Mouse (Mus musculus) monocyte, adult 5-6 weeks (primary cell): ENCODE data around the gene Dennd4a. TPM values are rescaled to one million over a fixed set of nuclear protein-coding genes. Genes with fewer than 3 reads are reported as not detected.
"Not testable (repeated sequence)": the region's sequence is repeated elsewhere in the genome, so short reads cannot be mapped to it uniquely, and the experiment has no call there.

ENCODE experiments used
- ATAC-seq: fragments of 153-309, 156-312 bp; replicated peaks from 2 replicates; pipeline ENCODE4 v1.8.0; 2017; ENCODE audit warnings: mild to moderate bottlenecking; ENCODE audit not compliant: low TSS enrichment, insufficient number of reproducible peaks, severe bottlenecking, poor library complexity, low FRiP score
- total RNA-seq: library from RNA; stranded (forward); fragments of 200-1000, 200-491, 200-594 nt; gene quantifications from 3 replicates; pipeline ENCODE4 v1.2.3, GENCODE M21; 2017

Gene Dennd4a
- total RNA-seq, 1 experiment from 2014 or later = 221 TPM

- no peak for ATAC-seq
These were observed 4.6 kb upstream of the Dennd4a start for GRCm38 (mm10) chr9:64806335-64807060.

- ATAC-seq = no peak
These were observed 3.9 kb upstream of the Dennd4a start for GRCm38 (mm10) chr9:64807061-64807808.

DNA sequence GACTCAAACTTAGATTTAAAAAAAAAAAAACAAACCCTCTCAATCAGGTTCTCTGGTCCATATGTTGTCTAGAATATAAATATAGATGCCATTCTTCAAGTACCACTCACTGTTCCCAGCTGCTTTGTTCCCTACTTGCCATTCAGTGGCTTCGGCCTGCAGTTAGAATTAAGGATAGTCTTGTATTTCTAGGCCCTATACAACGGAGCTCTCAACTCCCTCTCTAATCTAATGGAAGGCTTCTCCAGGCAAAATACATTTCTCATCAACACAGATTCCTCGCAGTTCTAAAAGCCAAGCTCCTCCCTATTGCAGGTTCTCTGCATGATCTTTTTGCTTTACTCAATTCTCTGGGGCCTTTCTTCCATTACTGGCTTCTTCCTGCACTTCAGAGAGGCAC lies 1.3 kb upstream of the Dennd4a start:
- no peak for ATAC-seq

DNA sequence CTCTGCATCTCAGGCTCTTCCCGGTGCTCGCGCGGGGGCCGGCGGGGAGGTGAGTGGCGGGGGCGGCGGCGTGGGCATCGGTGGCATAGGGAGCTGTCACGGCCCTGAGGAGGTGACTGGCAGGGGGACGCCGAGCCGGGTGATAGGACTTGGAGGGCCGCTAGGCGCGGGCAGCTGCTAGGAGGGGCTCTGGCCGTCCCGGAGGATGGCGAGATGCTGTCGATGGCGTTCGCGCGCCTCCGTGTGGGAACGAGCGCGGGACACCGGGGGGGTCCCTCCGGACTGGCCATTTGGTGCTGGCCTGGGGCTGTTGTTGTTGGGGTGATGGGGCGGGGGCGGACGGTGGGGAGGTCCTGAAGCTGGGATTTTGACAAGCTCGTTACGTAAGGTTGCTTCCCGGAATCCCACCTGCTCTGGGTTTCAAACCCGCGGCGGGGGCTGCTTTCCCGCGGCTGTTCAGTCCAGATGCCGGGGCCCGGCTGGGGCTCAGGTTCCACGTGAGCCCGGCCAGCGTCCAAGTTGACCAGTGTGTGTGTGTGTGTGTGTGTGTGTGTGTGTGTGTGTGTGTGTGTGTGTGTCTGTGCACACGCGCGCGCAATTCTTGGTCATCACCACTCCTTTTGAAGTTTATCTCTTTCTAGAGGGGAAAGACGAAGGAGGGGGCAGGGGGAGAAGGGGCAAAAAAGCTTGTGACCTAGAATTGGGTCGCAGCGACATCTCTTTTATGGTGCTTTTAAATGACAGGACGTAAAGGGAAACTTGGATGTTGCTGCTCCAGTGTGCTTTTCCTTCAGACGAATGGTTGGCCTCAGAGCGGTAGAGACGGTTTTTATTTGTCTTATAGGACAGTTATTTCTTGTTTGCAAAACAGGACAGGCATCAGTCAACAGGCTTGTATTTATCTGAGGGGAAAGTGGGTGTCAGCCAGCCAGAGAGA lies 666 bp downstream of the Dennd4a start:
- peak; percentile 18 for ATAC-seq

GRCm38 (mm10) chr9:64812475-64812860 lies 1.3 kb downstream of the Dennd4a start:
- no peak for ATAC-seq

- ATAC-seq = no peak
These were observed 3.1 kb downstream of the Dennd4a start for GRCm38 (mm10) chr9:64814273-64814672.

DNA sequence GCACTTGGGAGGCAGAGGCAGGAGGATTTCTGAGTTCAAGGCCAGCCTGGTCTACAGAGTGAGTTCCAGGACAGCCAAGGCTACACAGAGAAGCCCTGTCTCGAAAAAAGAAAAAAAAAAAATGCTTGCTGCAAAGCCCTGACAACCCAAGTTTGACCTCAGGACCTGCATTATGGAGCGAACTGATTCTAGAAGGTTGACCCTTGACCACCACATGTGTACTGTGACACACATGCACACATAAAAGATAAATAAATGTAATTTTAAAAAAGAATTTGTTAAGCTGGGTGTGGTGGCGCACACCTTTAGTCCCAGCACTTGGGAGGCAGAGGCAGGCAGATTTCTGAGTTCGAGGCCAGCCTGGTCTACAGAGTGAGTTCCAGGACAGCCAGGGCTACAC lies 8.5 kb downstream of the Dennd4a start:
- not testable (repeated sequence) for ATAC-seq

- ATAC-seq = no peak
These were observed 9.1 kb downstream of the Dennd4a start for GRCm38 (mm10) chr9:64820086-64820795.

- ATAC-seq = no peak
These were observed 11.1 kb downstream of the Dennd4a start for GRCm38 (mm10) chr9:64822235-64822634.

DNA sequence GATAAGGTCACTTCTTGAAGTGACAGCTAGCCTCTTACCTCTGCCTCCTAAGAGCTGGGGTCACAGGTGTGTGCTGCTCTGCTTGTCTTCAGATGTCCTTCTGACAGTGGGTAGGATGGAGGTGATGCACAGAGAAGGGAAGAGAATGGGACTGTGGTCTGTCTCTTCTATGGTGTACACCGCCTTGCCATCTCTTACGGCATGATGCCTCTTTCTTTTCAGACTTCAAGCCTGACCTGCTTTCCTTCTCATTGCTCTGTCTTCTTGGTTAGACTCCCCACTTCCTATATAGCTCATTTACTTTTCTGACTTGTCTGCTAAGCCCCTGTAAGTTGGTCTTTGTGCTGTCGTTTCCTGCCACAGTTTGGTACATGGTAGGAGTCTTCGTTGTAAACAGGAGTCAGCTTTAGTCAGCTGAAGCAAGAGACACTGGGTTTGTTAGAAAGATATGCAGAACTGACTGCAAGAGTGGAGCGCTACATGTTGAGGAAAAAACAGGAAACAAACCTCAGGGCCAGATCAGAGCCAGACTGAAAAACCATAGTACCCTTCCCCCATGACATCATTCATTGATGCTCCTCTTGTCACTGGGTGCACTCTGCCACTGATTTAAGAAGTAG lies 13.4 kb downstream of the Dennd4a start:
- ATAC-seq = peak; percentile 42

- peak; percentile 84 for ATAC-seq
These were observed 19.0 kb downstream of the Dennd4a start for GRCm38 (mm10) chr9:64830092-64830618.

DNA sequence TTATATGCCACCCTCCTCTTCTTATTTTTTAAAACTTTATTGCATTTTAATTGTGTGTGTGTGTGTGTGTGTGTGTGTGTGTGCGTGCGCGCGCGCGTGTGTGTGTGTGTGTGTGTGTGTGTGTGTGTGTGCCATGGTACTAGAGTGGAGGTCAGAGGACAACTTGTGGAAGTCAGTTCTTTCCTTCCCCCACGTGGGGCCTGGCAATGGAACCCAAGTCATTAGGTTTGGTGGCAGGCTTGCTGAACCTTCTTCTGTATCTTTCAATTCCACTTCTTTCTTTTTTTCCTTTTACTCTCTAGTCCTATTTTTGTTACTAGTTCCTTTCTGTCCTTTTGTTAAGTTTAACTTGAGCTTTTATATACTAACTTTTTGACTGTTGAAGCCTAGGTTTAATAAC lies 19.5 kb downstream of the Dennd4a start:
- no peak for ATAC-seq

DNA sequence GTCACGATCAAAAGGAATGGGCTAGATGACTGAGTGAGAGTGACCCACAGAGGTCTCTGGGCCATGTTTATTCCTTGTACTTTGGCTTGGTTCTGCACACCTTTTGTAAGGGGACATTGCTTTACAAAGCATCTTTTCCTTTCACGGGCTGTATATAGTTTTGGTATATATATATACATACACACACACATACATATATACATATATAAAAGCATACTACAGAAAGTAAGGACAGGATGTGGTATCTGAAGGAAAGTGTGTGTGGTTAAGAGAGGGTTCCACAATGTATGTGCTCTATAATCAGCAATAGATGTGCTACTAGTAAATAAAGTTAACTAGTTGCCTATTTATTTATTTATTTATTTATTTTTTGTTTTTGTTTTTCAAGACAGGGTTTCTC lies 20.6 kb downstream of the Dennd4a start:
- ATAC-seq = no peak

DNA sequence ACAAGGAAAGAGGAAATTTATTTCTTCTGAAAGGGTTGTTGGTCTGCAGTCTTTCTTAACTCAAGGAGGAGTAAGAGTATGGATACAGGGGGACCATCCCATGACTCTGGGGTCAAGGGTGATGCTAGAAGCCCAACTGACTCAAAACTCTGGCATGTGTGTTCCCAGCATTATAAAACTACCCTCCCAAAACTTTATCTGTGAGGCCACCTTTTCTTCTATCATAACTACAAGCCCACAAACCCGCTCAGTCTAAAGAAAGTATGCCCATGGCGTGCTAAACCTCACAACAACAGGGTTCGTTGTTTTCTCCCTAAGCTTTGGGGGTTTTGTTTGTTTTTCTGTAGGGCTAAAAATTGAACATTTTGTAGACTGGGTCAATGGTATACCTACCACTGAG lies 23.3 kb downstream of the Dennd4a start:
- no peak for ATAC-seq

- ATAC-seq = no peak
These were observed 34.2 kb downstream of the Dennd4a start for GRCm38 (mm10) chr9:64845355-64845754.

- no peak for ATAC-seq
These were observed 38.4 kb downstream of the Dennd4a start for GRCm38 (mm10) chr9:64849548-64849947.

- no peak for ATAC-seq
These were observed 48.9 kb downstream of the Dennd4a start for GRCm38 (mm10) chr9:64860083-64860482.

GRCm38 (mm10) chr9:64862687-64863086 lies 51.5 kb downstream of the Dennd4a start:
- ATAC-seq = peak; percentile 68; the same call in 1 of the 2 replicates
